ENCODE assay signal across 8 mouse cellular contexts in genomic region chr7:45707375-45707967, GRCm38 (mm10). TPM values are rescaled to one million over a fixed set of nuclear protein-coding genes. Genes with fewer than 3 reads are reported as not detected.
A peak's percentile ranks its signal among the peaks of the same experiment; 100 is the strongest.
DNase-seq lines count a peak whose midpoint lies in the region; ATAC-seq and TF ChIP-seq lines count a peak whose summit lies in the region.

No protein-coding gene starts in this region.

- peaks cover 45% of the 10 kb centered on the region for H3K36me3 ChIP-seq in G1E (replicated peaks)
- H3K36me3 ChIP-seq in hindbrain, embryonic 13.5 days: peaks cover 28% of the 10 kb centered on the region

- H3K9me3 ChIP-seq in G1E (replicated peaks): no peaks in the 10 kb centered on the region
- H3K9me3 ChIP-seq in hindbrain, embryonic 13.5 days: no peaks in the 10 kb centered on the region

- ATAC-seq in G1E (ENCODE audit: extremely low read depth, insufficient number of reproducible peaks, low FRiP score, poor library complexity, severe bottlenecking): 0 out of 2 replicates have a peak, but pooled peaks have one; percentile 4
- ATAC-seq in hindbrain, embryonic 13.5 days (ENCODE audit: low FRiP score): no peak

- peak overlapping the region; percentile 74 for H3K27ac ChIP-seq in hindbrain, embryonic 13.5 days

- H3K9ac ChIP-seq in hindbrain, embryonic 13.5 days: peak overlapping the region; percentile 80

- WGBS in hindbrain, embryonic 13.5 days: under 1% methylated on average over 27 of the region's 27 CpGs

- peak overlapping the region; percentile 97 for H3K4me2 ChIP-seq in hindbrain, embryonic 13.5 days

- peak; percentile 91 for DNase-seq in G1E (ENCODE audit: low spot score)
- DNase-seq in cerebellum, adult 9-10 months: peak; percentile 98
- DNase-seq in frontal cortex, postnatal 14 days (ENCODE audit: low spot score in 2 of 2): peak; percentile 93
- peak; percentile 93 for DNase-seq in layer of hippocampus, postnatal 36 days
- peak; percentile 97 for DNase-seq in lung, postnatal 25 days (ENCODE audit: low spot score)
- peak; percentile 93 for DNase-seq in retina, adult 2 months (ENCODE audit: low read depth, low spot score)
- peak; percentile 90 for DNase-seq in thymus, postnatal 25 days

- TF ChIP-seq CTCF in G1E (IDR thresholded peaks at IDR 0.05; ENCODE audit: low read depth, low read length): no peak

- peaks cover 4% of the 10 kb centered on the region; the same call in 1 of the 2 replicates for H3K27me3 ChIP-seq in G1E (ENCODE audit: insufficient read depth, low read length)
- no peaks in the 10 kb centered on the region for H3K27me3 ChIP-seq in hindbrain, embryonic 13.5 days

- peak overlapping the region; percentile 81 for H3K4me3 ChIP-seq in G1E (ENCODE audit: low read depth, low read length)
- H3K4me3 ChIP-seq in hindbrain, embryonic 13.5 days: peak overlapping the region; percentile 58

- H3K4me1 ChIP-seq in G1E (ENCODE audit: insufficient read depth, low read depth, low read length): peaks cover 78% of the 10 kb centered on the region
- H3K4me1 ChIP-seq in hindbrain, embryonic 13.5 days (replicated peaks): peaks cover 77% of the 10 kb centered on the region

RNA-seq across cellular contexts. Expression of gene Dbp, which starts 2.6 kb away (rescaled TPM):
- total RNA-seq in G1E (2014; fragmentation: Nextera tagmentation): 22.8 and 30.2 TPM in 2 replicates
- 33.7 and 37.8 TPM in 2 replicates for total RNA-seq in G1E (2017)
- 18.0 and 23.0 TPM in 2 replicates for polyA plus RNA-seq in G1E (2012)
- 2.9 and 3.6 TPM in 2 replicates for polyA plus RNA-seq in hindbrain, embryonic 13.5 days (2015; fragmentation: Nextera tagmentation; extraction: Ambion mirVana)
- 10 to 100 TPM; 49.8 to 51.5 TPM for total RNA-seq in layer of hippocampus, postnatal 36 days (2021)

RNA-seq across cellular contexts. Expression of gene Rpl18, which starts 7.8 kb away (rescaled TPM):
- total RNA-seq in G1E (2014; fragmentation: Nextera tagmentation) (3,054 and 3,291 TPM in 2 replicates), G1E (2017) (1,837 and 1,972 TPM in 2 replicates)
- 14,383 and 17,578 TPM in 2 replicates for polyA plus RNA-seq in G1E (2012)
- polyA plus RNA-seq in hindbrain, embryonic 13.5 days (2015; fragmentation: Nextera tagmentation; extraction: Ambion mirVana): 626 and 633 TPM in 2 replicates
- total RNA-seq in layer of hippocampus, postnatal 36 days (2021): 100 to 1,000 TPM; 372 to 375 TPM

RNA-seq across cellular contexts. Expression of gene Car11, which starts 7.8 kb away (rescaled TPM):
- 0.92 and 3.5 TPM in 2 replicates for total RNA-seq in G1E (2014; fragmentation: Nextera tagmentation)
- total RNA-seq in G1E (2017): 0.16 and 0.58 TPM in 2 replicates
- 0.63 and 0.78 TPM in 2 replicates for polyA plus RNA-seq in G1E (2012)
- polyA plus RNA-seq in hindbrain, embryonic 13.5 days (2015; fragmentation: Nextera tagmentation; extraction: Ambion mirVana): 38.5 and 41.6 TPM in 2 replicates
- total RNA-seq in layer of hippocampus, postnatal 36 days (2021): 100 to 1,000 TPM; 191 to 217 TPM

RNA-seq across cellular contexts. Expression of gene Sphk2, which starts 10.3 kb away (rescaled TPM):
- total RNA-seq in G1E (2014; fragmentation: Nextera tagmentation) (16.3 and 21.4 TPM in 2 replicates), G1E (2017) (9.3 and 9.8 TPM in 2 replicates)
- 96.0 and 115 TPM in 2 replicates for polyA plus RNA-seq in G1E (2012)
- 24.1 and 25.0 TPM in 2 replicates for polyA plus RNA-seq in hindbrain, embryonic 13.5 days (2015; fragmentation: Nextera tagmentation; extraction: Ambion mirVana)
- 10 to 100 TPM; 36.6 to 37.2 TPM for total RNA-seq in layer of hippocampus, postnatal 36 days (2021)

RNA-seq across cellular contexts. Expression of gene Sec1, which starts 13.3 kb away (rescaled TPM):
- total RNA-seq in G1E (2014; fragmentation: Nextera tagmentation): not detected in 2 replicates
- not detected in 2 replicates for total RNA-seq in G1E (2017)
- 0.02 TPM in 1 of 2 replicates, not detected in the other for polyA plus RNA-seq in G1E (2012)
- 0.40 and 0.86 TPM in 2 replicates for polyA plus RNA-seq in hindbrain, embryonic 13.5 days (2015; fragmentation: Nextera tagmentation; extraction: Ambion mirVana)
- 1 to 10 TPM; 2.0 to 2.7 TPM for total RNA-seq in layer of hippocampus, postnatal 36 days (2021)

Comparison
In these comparisons a context has a peak if more than half of its experiments do, and no peak if none do; other contexts are left out.
1. RNA of gene Rpl18, which starts 7.8 kb away (total RNA-seq): 1,837 to 3,291 TPM in G1E; 372 to 375 TPM in layer of hippocampus, postnatal 36 days; every median in the first group is over 4 times any median in the second.
2. RNA of gene Car11, which starts 7.8 kb away (total RNA-seq): 191 to 217 TPM in layer of hippocampus, postnatal 36 days; 0.16 to 3.5 TPM in G1E; every median in the first group is over 10 times any median in the second.
3. Peak in every context shown above with its lines, with median percentiles within 50 percentile points of each other: DNase-seq.